Mouse (Mus musculus): ENCODE data around the gene Snrnp35. TPM values are rescaled to one million over a fixed set of nuclear protein-coding genes. Genes with fewer than 3 reads are reported as not detected.

Gene Snrnp35
- polyA plus RNA-seq, 1 experiment from 2014 or later: 11.7 TPM

- H3K36me3 ChIP-seq (ENCODE audit: insufficient read depth, low read length): peaks cover 16% of the 10 kb centered on the region
- no peak overlapping the region for H3K27ac ChIP-seq (ENCODE audit: low read length)
- no peak for ATAC-seq
- H3K4me1 ChIP-seq (ENCODE audit: insufficient read depth, low read depth, low read length): no peaks in the 10 kb centered on the region
- 79% methylated on average over 5 of the region's 5 CpGs for WGBS
- no peak overlapping the region for H3K9ac ChIP-seq (replicated peaks; ENCODE audit: low read depth)
- no peaks in the 10 kb centered on the region for H3K9me3 ChIP-seq (ENCODE audit: low read length)
- no peak overlapping the region for H3K4me2 ChIP-seq (replicated peaks; ENCODE audit: low read depth, low read length)
- no peak for DNase-seq (ENCODE audit: low spot score)
- no peak for TF ChIP-seq EP300 (IDR thresholded peaks at IDR 0.05)
- no peak for TF ChIP-seq CTCF (IDR thresholded peaks at IDR 0.05)
- H3K4me3 ChIP-seq (ENCODE audit: low read depth, low read length): no peak overlapping the region
- no peaks in the 10 kb centered on the region for H3K27me3 ChIP-seq (replicated peaks; ENCODE audit: insufficient read depth, low read length)
Measured at GRCm38 (mm10) chr5:124515789-124516188, 32.9 kb downstream of the Snrnp35 start.

DNA sequence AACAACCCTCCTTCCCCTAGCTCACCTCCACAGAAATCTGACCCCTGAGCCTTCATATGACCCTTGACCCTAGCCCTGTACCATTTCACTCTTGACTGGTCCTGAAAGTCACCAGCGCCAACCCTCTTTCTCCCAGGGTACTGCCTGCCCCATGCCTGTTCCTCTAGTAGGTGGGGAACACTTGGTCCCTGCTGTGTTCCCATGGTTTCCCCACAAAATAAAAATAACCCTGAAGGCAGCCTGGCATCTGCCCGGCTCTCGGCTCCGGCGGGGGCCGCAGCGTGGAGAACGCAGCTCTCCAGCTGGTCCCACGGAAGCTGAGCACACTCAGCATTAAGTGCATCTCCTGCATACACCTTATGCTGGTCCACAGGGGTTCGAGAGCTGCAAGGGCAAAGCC lies 35.7 kb downstream of the Snrnp35 start:
- no peak overlapping the region for H3K27ac ChIP-seq (ENCODE audit: low read length)
- H3K36me3 ChIP-seq (ENCODE audit: insufficient read depth, low read length): peaks cover 13% of the 10 kb centered on the region
- no peaks in the 10 kb centered on the region for H3K4me1 ChIP-seq (ENCODE audit: insufficient read depth, low read depth, low read length)
- WGBS: 89% methylated on average over 10 of the region's 10 CpGs
- no peak for DNase-seq (ENCODE audit: low spot score)
- no peaks in the 10 kb centered on the region for H3K9me3 ChIP-seq (ENCODE audit: low read length)
- H3K27me3 ChIP-seq (replicated peaks; ENCODE audit: insufficient read depth, low read length): no peaks in the 10 kb centered on the region
- no peak overlapping the region for H3K4me3 ChIP-seq (ENCODE audit: low read depth, low read length)
- no peak for ATAC-seq
- TF ChIP-seq CTCF (IDR thresholded peaks at IDR 0.05) (no peak), EP300 (IDR thresholded peaks at IDR 0.05) (no peak)
- no peak overlapping the region for H3K4me2 ChIP-seq (replicated peaks; ENCODE audit: low read depth, low read length)
- no peak overlapping the region for H3K9ac ChIP-seq (replicated peaks; ENCODE audit: low read depth)

DNA sequence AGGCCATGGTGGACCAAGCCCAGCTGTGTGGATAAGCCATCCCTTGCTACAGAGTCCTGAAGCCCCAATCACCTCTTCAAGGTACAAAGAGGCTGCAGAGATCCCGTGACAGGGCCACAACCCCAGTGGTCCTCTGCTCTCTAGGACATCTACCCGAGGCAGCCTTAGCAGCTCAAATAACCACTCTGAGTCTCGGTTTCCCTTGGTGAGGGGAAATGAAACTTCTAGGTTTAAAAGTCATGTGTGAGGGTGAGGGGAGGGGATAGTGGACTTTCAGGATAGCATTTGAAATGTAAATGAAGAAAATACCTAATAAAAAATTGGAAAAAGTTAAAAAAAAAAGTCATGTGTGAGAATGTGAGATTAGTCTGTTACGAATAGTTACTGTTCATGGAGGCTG lies 38.7 kb downstream of the Snrnp35 start:
- TF ChIP-seq CTCF (IDR thresholded peaks at IDR 0.05) (no peak), EP300 (IDR thresholded peaks at IDR 0.05) (no peak)
- ATAC-seq (no peak), DNase-seq (ENCODE audit: low spot score) (no peak)
- H3K4me2 ChIP-seq (replicated peaks; ENCODE audit: low read depth, low read length): no peak overlapping the region
- no peak overlapping the region for H3K27ac ChIP-seq (ENCODE audit: low read length)
- H3K4me1 ChIP-seq (ENCODE audit: insufficient read depth, low read depth, low read length): no peaks in the 10 kb centered on the region
- 92% methylated on average over 4 of the region's 4 CpGs for WGBS
- H3K4me3 ChIP-seq (ENCODE audit: low read depth, low read length): no peak overlapping the region
- no peaks in the 10 kb centered on the region for H3K27me3 ChIP-seq (replicated peaks; ENCODE audit: insufficient read depth, low read length)
- H3K36me3 ChIP-seq (ENCODE audit: insufficient read depth, low read length): peaks cover 6% of the 10 kb centered on the region; the same call in 1 of the 2 replicates
- H3K9me3 ChIP-seq (ENCODE audit: low read length): no peaks in the 10 kb centered on the region
- no peak overlapping the region for H3K9ac ChIP-seq (replicated peaks; ENCODE audit: low read depth)

DNA sequence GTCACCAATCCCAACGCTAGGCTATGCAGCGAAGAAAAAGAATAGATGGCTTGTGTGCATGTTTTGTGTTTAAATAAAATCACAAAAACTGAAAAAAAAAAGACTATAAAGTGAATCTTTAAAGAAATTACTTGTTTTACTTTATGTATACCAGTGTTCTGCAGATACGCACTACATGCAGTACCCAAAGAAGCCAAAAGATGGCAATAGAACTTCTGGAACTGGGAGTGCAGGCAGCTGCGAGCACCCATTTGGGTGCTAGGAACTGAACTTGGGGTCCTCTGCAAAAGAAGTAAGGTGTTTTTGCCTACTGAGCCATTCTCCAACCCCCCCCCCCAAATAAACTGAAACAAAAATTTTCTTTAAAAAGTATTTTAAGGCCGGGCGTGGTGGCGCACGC lies 40.1 kb downstream of the Snrnp35 start:
- WGBS: 96% methylated on average over 8 of the region's 8 CpGs
- Histone ChIP-seq H3K36me3 (ENCODE audit: insufficient read depth, low read length) (no peaks in the 10 kb centered on the region), H3K27me3 (replicated peaks; ENCODE audit: insufficient read depth, low read length) (no peaks in the 10 kb centered on the region), H3K4me1 (ENCODE audit: insufficient read depth, low read depth, low read length) (no peaks in the 10 kb centered on the region; the same call in 1 of the 2 replicates), H3K4me3 (ENCODE audit: low read depth, low read length) (no peak overlapping the region), H3K9ac (replicated peaks; ENCODE audit: low read depth) (no peak overlapping the region), H3K27ac (ENCODE audit: low read length) (no peak overlapping the region), H3K4me2 (replicated peaks; ENCODE audit: low read depth, low read length) (no peak overlapping the region), H3K9me3 (ENCODE audit: low read length) (no peaks in the 10 kb centered on the region)
- ATAC-seq (no peak), DNase-seq (ENCODE audit: low spot score) (no peak)
- no peak for TF ChIP-seq EP300 (IDR thresholded peaks at IDR 0.05)
- TF ChIP-seq CTCF (IDR thresholded peaks at IDR 0.05): peak; percentile 51

GRCm38 (mm10) chr5:124524943-124525342 lies 42.0 kb downstream of the Snrnp35 start:
- DNase-seq (ENCODE audit: low spot score) (no peak), ATAC-seq (no peak)
- Histone ChIP-seq H3K9me3 (ENCODE audit: low read length) (no peaks in the 10 kb centered on the region), H3K9ac (replicated peaks; ENCODE audit: low read depth) (no peak overlapping the region), H3K27ac (ENCODE audit: low read length) (no peak overlapping the region), H3K27me3 (replicated peaks; ENCODE audit: insufficient read depth, low read length) (no peaks in the 10 kb centered on the region), H3K36me3 (ENCODE audit: insufficient read depth, low read length) (no peaks in the 10 kb centered on the region), H3K4me1 (ENCODE audit: insufficient read depth, low read depth, low read length) (peaks cover 15% of the 10 kb centered on the region), H3K4me2 (replicated peaks; ENCODE audit: low read depth, low read length) (no peak overlapping the region), H3K4me3 (ENCODE audit: low read depth, low read length) (no peak overlapping the region)
- 88% methylated on average over 5 of the region's 5 CpGs for WGBS
- TF ChIP-seq CTCF (IDR thresholded peaks at IDR 0.05) (no peak), EP300 (IDR thresholded peaks at IDR 0.05) (no peak)

- 66% methylated on average over 4 of the region's 4 CpGs for WGBS
- H3K4me2 ChIP-seq (replicated peaks; ENCODE audit: low read depth, low read length): peak overlapping the region; percentile 78
- peak overlapping the region; percentile 89 for H3K27ac ChIP-seq (ENCODE audit: low read length)
- H3K9ac ChIP-seq (replicated peaks; ENCODE audit: low read depth): peak overlapping the region; percentile 32; the same call in 1 of the 2 replicates
- H3K4me3 ChIP-seq (ENCODE audit: low read depth, low read length): peak overlapping the region; percentile 82; the same call in 1 of the 2 replicates
- DNase-seq (ENCODE audit: low spot score): no peak
- ATAC-seq: no peak
- TF ChIP-seq EP300 (IDR thresholded peaks at IDR 0.05) (no peak), CTCF (IDR thresholded peaks at IDR 0.05) (no peak)
- H3K27me3 ChIP-seq (replicated peaks; ENCODE audit: insufficient read depth, low read length): no peaks in the 10 kb centered on the region
- no peaks in the 10 kb centered on the region for H3K36me3 ChIP-seq (ENCODE audit: insufficient read depth, low read length)
- no peaks in the 10 kb centered on the region for H3K9me3 ChIP-seq (ENCODE audit: low read length)
- peaks cover 20% of the 10 kb centered on the region for H3K4me1 ChIP-seq (ENCODE audit: insufficient read depth, low read depth, low read length)
Measured at GRCm38 (mm10) chr5:124528351-124528750, 45.4 kb downstream of the Snrnp35 start.

DNA sequence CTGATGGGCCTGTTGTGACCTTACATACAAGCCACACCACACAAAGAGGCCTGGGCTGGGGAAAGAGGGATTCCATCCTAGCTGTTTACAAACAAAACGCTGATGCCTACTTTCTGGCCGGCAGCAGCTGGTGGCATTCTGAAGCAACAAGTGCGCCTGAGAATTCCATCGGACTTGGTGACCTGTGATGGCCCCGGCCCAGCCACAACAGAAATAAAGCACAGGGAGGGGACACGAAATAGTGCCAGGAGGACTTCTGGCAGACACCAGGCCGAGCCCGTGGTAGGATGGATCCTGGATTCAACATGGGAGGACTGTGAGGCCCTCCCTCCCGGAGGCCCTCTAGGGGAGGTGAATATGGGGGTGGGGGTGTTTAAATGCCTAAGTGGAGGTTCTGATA lies 45.9 kb downstream of the Snrnp35 start:
- DNase-seq (ENCODE audit: low spot score) (peak; percentile 51), ATAC-seq (no peak)

More for the DNA sequence above, 45.9 kb downstream of the Snrnp35 start:
- H3K9ac ChIP-seq (replicated peaks; ENCODE audit: low read depth): peak overlapping the region; percentile 32; the same call in 1 of the 2 replicates
- H3K36me3 ChIP-seq (ENCODE audit: insufficient read depth, low read length): no peaks in the 10 kb centered on the region
- WGBS: 16% methylated on average over 9 of the region's 9 CpGs
- H3K4me1 ChIP-seq (ENCODE audit: insufficient read depth, low read depth, low read length): peaks cover 20% of the 10 kb centered on the region
- no peaks in the 10 kb centered on the region for H3K9me3 ChIP-seq (ENCODE audit: low read length)
- TF ChIP-seq EP300 (IDR thresholded peaks at IDR 0.05) (no peak), CTCF (IDR thresholded peaks at IDR 0.05) (no peak)
- peak overlapping the region; percentile 89 for H3K27ac ChIP-seq (ENCODE audit: low read length)
- H3K4me3 ChIP-seq (ENCODE audit: low read depth, low read length): peak overlapping the region; percentile 82; the same call in 1 of the 2 replicates
- H3K4me2 ChIP-seq (replicated peaks; ENCODE audit: low read depth, low read length): peak overlapping the region; percentile 78
- no peaks in the 10 kb centered on the region for H3K27me3 ChIP-seq (replicated peaks; ENCODE audit: insufficient read depth, low read length)
